Mouse (Mus musculus) thymus, postnatal 10 days (tissue): ENCODE measurements around the gene Dag1.

ENCODE experiments used
- DNase-seq, 2 experiments: peaks; one replicate each; pipeline ENCODE4 v3.0.0; 2021; ENCODE audit warnings: low spot score in 2 of 2

Gene Dag1

GRCm38 (mm10) chr9:108185786-108186185 is 78.0 kb downstream of the Dag1 start:
- no peak for DNase-seq

- DNase-seq = no peak
Observed at GRCm38 (mm10) chr9:108183531-108183994, 80.2 kb downstream of the Dag1 start.

GRCm38 (mm10) chr9:108182806-108183506 is 80.8 kb downstream of the Dag1 start:
- no peak for DNase-seq

- no peak for DNase-seq
Observed at GRCm38 (mm10) chr9:108178391-108178790, 85.4 kb downstream of the Dag1 start.

- DNase-seq = no peak
Observed at GRCm38 (mm10) chr9:108175116-108175838, 88.5 kb downstream of the Dag1 start.

GRCm38 (mm10) chr9:108172777-108173350 is 90.9 kb downstream of the Dag1 start:
- DNase-seq = no peak

- no peak for DNase-seq
Observed at GRCm38 (mm10) chr9:108169751-108170150, 94.0 kb downstream of the Dag1 start.

GRCm38 (mm10) chr9:108165143-108165542 is 98.6 kb downstream of the Dag1 start:
- no peak for DNase-seq

GRCm38 (mm10) chr9:108163646-108164284 is 100.0 kb downstream of the Dag1 start:
- no peak for DNase-seq

- no peak for DNase-seq
Observed at GRCm38 (mm10) chr9:108157891-108158290, 105.9 kb downstream of the Dag1 start.

- DNase-seq = no peak
Observed at GRCm38 (mm10) chr9:108157451-108157850, 106.3 kb downstream of the Dag1 start.

- DNase-seq = no peak
Observed at GRCm38 (mm10) chr9:108156786-108157185, 107.0 kb downstream of the Dag1 start.

GRCm38 (mm10) chr9:108154814-108155213 is 108.9 kb downstream of the Dag1 start:
- no peak for DNase-seq
